Mouse (Mus musculus) erythroblast, embryonic 14.5 days (primary cell): Measurements from ENCODE around the gene Caskin2. TPM values are rescaled to one million over a fixed set of nuclear protein-coding genes. Genes with fewer than 3 reads are reported as not detected.

ENCODE experiments used
- H3K27me3 ChIP-seq: 2 replicates; pipeline ENCODE4 v1.6.1; 2012; ENCODE audit warnings: inconsistent platforms; ENCODE audit not compliant: control insufficient read depth
- H3K36me3 ChIP-seq: 2 replicates; pipeline ENCODE4 v1.6.1; 2012; ENCODE audit warnings: mild to moderate bottlenecking, inconsistent platforms; ENCODE audit not compliant: control insufficient read depth
- H3K4me1 ChIP-seq: 2 replicates; pipeline ENCODE4 v1.6.1; 2012; ENCODE audit warnings: inconsistent platforms; ENCODE audit not compliant: control insufficient read depth
- H3K4me3 ChIP-seq: replicated peaks from 2 replicates; pipeline ENCODE3; 2012; ENCODE audit warnings: moderate library complexity, mild to moderate bottlenecking, inconsistent platforms
- H3K9me3 ChIP-seq: 2 replicates; pipeline ENCODE4 v1.6.1; 2012; ENCODE audit warnings: low read length, inconsistent platforms, mixed read lengths; ENCODE audit not compliant: control insufficient read depth
- GATA1 ChIP-seq: IDR thresholded peaks from 2 replicates; pipeline ENCODE4 v1.6.1; 2012; ENCODE audit warnings: low read length, inconsistent platforms, mixed read lengths
- TAL1 ChIP-seq: IDR thresholded peaks from 3 replicates; pipeline ENCODE4 v1.6.1; 2012; ENCODE audit warnings: low read length, inconsistent platforms, mixed read lengths
- polyA plus RNA-seq: library from polyadenylated mRNA; stranded (reverse); fragments of >175 nt; gene quantifications from 2 replicates; pipeline ENCODE4 v1.2.3, GENCODE M21; 2012

The Caskin2 gene
- polyA plus RNA-seq, 1 experiment = 10.9 TPM

- H3K4me1 ChIP-seq = peaks cover 65% of the 10 kb centered on the region
- peaks cover 99% of the 10 kb centered on the region for H3K36me3 ChIP-seq
- H3K9me3 ChIP-seq = peaks cover 7% of the 10 kb centered on the region
- no peak for TF ChIP-seq TAL1
- TF ChIP-seq GATA1 = no peak
- H3K4me3 ChIP-seq = no peak overlapping the region
- no peaks in the 10 kb centered on the region for H3K27me3 ChIP-seq
These were observed 12.5 kb downstream of the Caskin2 start for GRCm38 (mm10) chr11:115800981-115801380.

- TF ChIP-seq GATA1 = no peak
- TF ChIP-seq TAL1 = no peak
- Histone ChIP-seq H3K4me3 (no peak overlapping the region), H3K9me3 (no peaks in the 10 kb centered on the region), H3K4me1 (peaks cover 41% of the 10 kb centered on the region), H3K27me3 (no peaks in the 10 kb centered on the region), H3K36me3 (peaks cover 100% of the 10 kb centered on the region)
These were observed 15.8 kb downstream of the Caskin2 start for GRCm38 (mm10) chr11:115797665-115798064.

- Histone ChIP-seq H3K36me3 (peaks cover 100% of the 10 kb centered on the region), H3K4me1 (peaks cover 33% of the 10 kb centered on the region), H3K27me3 (no peaks in the 10 kb centered on the region), H3K9me3 (no peaks in the 10 kb centered on the region), H3K4me3 (no peak overlapping the region)
- TF ChIP-seq GATA1 = no peak
- TF ChIP-seq TAL1 = no peak
These were observed 16.5 kb downstream of the Caskin2 start for GRCm38 (mm10) chr11:115796898-115797297.

- TF ChIP-seq GATA1 (no peak), TAL1 (no peak)
- H3K36me3 ChIP-seq = peaks cover 98% of the 10 kb centered on the region
- peaks cover 11% of the 10 kb centered on the region for H3K4me1 ChIP-seq
- no peak overlapping the region for H3K4me3 ChIP-seq
- no peaks in the 10 kb centered on the region for H3K27me3 ChIP-seq
- H3K9me3 ChIP-seq = no peaks in the 10 kb centered on the region
These were observed 21.1 kb downstream of the Caskin2 start for GRCm38 (mm10) chr11:115792353-115792752.

- peaks cover 10% of the 10 kb centered on the region for H3K4me1 ChIP-seq
- H3K9me3 ChIP-seq = no peaks in the 10 kb centered on the region
- H3K36me3 ChIP-seq = peaks cover 98% of the 10 kb centered on the region
- TF ChIP-seq TAL1 (no peak), GATA1 (no peak)
- no peak overlapping the region for H3K4me3 ChIP-seq
- H3K27me3 ChIP-seq = no peaks in the 10 kb centered on the region
These were observed 21.5 kb downstream of the Caskin2 start for GRCm38 (mm10) chr11:115791919-115792318.

- Histone ChIP-seq H3K4me3 (no peak overlapping the region), H3K9me3 (no peaks in the 10 kb centered on the region), H3K27me3 (no peaks in the 10 kb centered on the region), H3K4me1 (peaks cover 7% of the 10 kb centered on the region), H3K36me3 (peaks cover 97% of the 10 kb centered on the region)
- TF ChIP-seq GATA1 (no peak), TAL1 (no peak)
These were observed 23.7 kb downstream of the Caskin2 start for GRCm38 (mm10) chr11:115789787-115790186.

- peaks cover 89% of the 10 kb centered on the region for H3K36me3 ChIP-seq
These were observed 27.0 kb downstream of the Caskin2 start for GRCm38 (mm10) chr11:115786473-115786872.

GRCm38 (mm10) chr11:115780141-115781070 lies 33.0 kb downstream of the Caskin2 start:
- peaks cover 80% of the 10 kb centered on the region for H3K4me1 ChIP-seq

More at GRCm38 (mm10) chr11:115786473-115786872, 27.0 kb downstream of the Caskin2 start:
- Histone ChIP-seq H3K9me3 (no peaks in the 10 kb centered on the region), H3K4me1 (peaks cover 25% of the 10 kb centered on the region), H3K27me3 (no peaks in the 10 kb centered on the region), H3K4me3 (no peak overlapping the region)
- no peak for TF ChIP-seq TAL1
- no peak for TF ChIP-seq GATA1

GRCm38 (mm10) chr11:115779038-115779571 lies 34.3 kb downstream of the Caskin2 start:
- Histone ChIP-seq H3K4me3 (peak overlapping the region; percentile 62), H3K4me1 (peaks cover 80% of the 10 kb centered on the region)

More at GRCm38 (mm10) chr11:115780141-115781070, 33.0 kb downstream of the Caskin2 start:
- peaks cover 76% of the 10 kb centered on the region for H3K36me3 ChIP-seq
- H3K9me3 ChIP-seq = no peaks in the 10 kb centered on the region
- TF ChIP-seq GATA1 (no peak), TAL1 (no peak)
- peak overlapping the region; percentile 62 for H3K4me3 ChIP-seq
- no peaks in the 10 kb centered on the region for H3K27me3 ChIP-seq

More at GRCm38 (mm10) chr11:115779038-115779571, 34.3 kb downstream of the Caskin2 start:
- no peaks in the 10 kb centered on the region for H3K27me3 ChIP-seq
- H3K36me3 ChIP-seq = peaks cover 72% of the 10 kb centered on the region
- no peak for TF ChIP-seq TAL1
- peak; percentile 54 for TF ChIP-seq GATA1
- H3K9me3 ChIP-seq = no peaks in the 10 kb centered on the region
